Mouse (Mus musculus): ENCODE measurements around the gene Lrrc1.

- TF ChIP-seq EP300 (optimal IDR thresholded peaks at IDR 0.05) (no peak), CTCF (IDR thresholded peaks at IDR 0.05; ENCODE audit: low read depth) (0 out of 2 replicates have a peak, but pooled peaks have one; percentile 9)
Measured at GRCm38 (mm10) chr9:77544354-77545067, at the start of gene Lrrc1.

All from stomach, postnatal 0 days (tissue).